Mouse (Mus musculus) monocyte, adult 2 months (primary cell): ENCODE measurements around the gene Ggt7.
"Not testable (repeated sequence)": the region's sequence is repeated elsewhere in the genome, so short reads cannot be mapped to it uniquely, and the experiment has no call there.

Experiments used
- DNase-seq, 2 experiments: peaks; one replicate each; pipeline ENCODE4 v3.0.0; 2022; ENCODE audit warnings: low spot score in 2 of 2, low read depth in 1 of 2

Gene Ggt7

DNA sequence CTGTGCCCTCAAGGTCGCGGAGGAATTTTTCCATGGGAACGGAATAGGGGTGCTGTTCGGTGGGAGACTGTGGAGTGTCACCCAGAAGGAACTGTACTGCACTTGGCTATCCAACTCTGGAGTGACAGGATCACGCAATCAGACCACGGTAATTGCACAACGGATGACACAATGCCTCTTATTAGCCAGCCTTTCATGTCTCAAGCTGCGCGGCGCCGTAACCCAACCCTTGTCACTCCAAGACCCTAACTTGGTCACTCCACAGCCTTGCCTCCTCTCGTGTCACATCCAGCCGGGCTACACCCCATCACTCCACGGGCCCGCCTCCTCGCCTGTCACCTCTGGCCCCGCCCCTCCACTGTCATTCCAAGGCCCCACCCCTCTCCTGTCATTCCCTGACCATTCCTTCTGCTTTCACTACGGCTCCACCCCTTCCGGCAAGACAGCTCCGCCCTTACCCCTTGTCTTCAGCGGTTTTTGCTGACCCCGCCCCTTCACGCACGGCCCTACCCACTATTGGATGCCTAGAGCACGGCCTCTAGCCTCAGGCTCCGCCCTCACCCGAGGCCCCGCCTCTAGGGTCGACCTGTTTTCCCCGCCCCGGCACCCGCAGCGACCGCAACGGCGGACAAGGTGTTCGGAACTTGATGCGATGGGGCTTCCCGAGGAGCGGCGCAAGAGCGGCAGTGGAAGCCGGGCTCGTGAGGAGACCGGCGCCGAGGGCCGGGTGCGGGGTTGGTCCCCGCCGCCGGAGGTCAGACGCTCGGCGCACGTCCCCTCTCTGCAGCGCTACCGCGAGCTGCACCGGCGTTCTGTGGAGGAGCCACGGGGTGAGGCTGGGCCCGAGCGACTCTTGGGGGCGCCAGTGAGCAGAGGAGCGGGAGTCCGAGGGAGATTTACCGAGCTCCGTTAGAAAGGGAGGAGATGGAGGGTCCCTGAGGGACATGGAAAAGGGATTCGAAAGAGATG, at the start of gene Ggt7, which contains the start of gene Acss2:
Gene Ggt7, minus strand, starts transcription at position 783 of the 969 bp plus-strand sequence.
Gene Acss2, plus strand, starts transcription at position 494 of the 969 bp plus-strand sequence.
- DNase-seq: peak; percentile 96 to 98

- no peak for DNase-seq
Measured at GRCm38 (mm10) chr2:155567751-155568150, 49.7 kb upstream of the Ggt7 start.

- DNase-seq: no peak
Measured at GRCm38 (mm10) chr2:155562934-155563333, 44.9 kb upstream of the Ggt7 start.

- no peak for DNase-seq
Measured at GRCm38 (mm10) chr2:155562209-155562608, 44.2 kb upstream of the Ggt7 start.

- no peak for DNase-seq
Measured at GRCm38 (mm10) chr2:155554426-155554985, 36.5 kb upstream of the Ggt7 start.

DNA sequence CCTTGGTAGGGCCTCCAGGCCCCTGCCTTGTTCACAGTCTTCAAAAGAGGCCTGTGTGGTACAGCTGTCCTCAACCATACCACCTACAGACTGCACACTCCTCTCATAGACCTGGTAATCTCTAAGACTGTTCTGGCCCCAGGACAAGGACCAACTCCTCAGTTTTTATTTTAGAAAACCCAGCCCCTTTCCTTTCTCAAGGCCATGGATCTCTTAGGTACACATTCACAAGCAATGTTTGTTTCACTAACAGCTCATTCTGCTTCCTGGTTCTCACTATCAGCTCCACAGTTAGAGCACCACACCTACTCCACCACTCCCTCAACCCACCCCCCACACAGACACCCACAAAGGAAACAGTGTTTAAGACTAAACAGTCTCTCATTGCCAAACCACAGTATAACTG, 34.9 kb upstream of the Ggt7 start:
- DNase-seq: no peak

GRCm38 (mm10) chr2:155552336-155552735, 34.3 kb upstream of the Ggt7 start:
- DNase-seq: no peak

DNA sequence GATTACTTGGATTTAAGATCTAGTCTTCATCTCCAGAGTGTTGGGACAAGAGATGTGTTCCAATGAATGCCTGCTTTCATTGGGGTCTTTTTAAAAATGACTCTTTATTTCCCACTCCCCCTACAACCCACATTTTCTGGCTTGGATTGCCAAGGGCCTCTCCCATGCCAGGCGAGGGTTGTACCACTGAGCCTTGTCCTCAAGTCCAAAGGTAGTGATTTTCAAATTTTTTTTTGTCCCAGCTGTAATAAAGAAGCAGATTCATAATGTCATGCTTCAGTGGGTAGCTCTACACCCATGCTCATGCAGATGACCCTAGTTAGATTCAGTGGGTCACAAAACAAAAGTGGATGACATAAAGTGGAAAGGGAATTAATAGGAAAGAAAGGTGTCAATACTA, 28.9 kb upstream of the Ggt7 start:
- DNase-seq: no peak

DNA sequence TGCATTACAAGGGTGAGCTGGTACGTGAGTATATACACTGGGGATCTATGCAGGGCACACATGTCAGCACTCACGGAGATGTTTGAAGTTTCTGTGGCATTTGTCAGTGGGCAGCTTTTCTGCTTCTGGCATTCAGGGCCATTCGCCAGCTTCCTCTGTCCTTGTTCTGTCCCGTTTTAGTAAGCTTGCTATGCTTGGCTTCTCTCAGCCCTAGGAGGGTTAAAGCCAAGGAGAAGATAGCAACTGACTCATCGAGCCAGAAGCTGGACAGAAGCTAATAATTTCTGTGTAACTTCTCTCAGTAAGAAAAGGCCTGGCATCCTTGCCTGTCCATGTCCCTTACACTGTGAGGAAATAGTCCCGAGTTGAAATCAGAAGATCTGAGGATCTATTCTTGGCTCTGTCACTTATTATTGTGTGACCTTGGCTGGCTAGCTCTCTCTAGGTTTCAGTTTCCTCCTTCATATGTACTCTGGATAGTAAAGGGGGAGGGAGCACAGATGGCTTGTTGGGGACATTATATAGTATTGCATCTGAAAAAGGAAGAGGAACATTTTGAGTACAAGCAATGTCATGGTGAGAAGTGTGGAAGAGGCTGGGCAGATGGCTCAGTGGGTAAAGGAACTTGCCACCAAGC, 22.9 kb upstream of the Ggt7 start:
- DNase-seq: no peak

DNA sequence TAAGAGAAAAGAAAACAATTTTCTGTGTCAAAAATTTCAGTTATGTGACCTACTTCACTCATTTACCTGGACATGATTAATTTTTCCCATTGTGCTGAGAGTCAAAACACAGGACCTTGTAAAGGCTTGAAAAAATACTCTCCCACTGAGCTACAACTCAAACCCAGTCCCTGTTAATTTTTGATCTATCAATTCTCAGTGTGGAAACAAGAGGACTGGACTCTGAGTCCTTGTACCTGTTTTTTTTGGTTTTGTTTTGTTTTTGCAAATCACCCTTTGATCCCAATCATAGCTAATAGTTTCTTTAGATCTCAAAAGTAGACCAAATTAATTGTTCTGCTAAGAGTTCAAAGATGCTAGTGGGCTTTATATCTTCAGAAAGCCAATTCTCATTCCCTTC, 21.7 kb upstream of the Ggt7 start:
- DNase-seq: no peak

DNA sequence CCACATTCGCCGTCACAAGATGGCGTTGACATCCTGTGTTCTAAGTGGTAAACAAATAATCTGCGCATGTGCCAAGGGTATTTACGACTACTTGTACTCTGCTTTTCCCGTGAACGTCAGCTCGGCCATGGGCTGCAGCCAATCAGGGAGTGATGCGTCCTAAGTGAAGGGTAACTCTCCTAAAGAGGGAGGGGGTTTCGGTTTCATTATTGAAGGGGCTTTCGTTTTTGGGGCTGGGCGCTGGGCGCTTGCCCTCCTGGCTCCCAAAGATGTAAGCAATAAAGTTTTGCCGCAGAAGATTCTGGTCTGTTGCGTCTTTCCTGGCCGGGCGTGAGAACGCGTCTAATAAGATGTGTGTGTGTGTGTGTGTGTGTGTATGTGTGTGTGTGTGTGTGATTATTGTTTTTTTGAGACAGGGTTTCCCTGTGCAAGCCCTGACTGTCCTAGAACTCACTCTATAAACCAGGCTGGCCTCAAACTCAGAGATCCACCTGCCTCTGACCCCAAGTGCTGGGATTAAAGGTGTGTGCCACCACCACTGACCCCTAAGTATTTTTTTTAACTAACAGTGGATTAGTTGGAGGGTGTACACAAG, 20.5 kb upstream of the Ggt7 start:
- not testable (repeated sequence) for DNase-seq

DNA sequence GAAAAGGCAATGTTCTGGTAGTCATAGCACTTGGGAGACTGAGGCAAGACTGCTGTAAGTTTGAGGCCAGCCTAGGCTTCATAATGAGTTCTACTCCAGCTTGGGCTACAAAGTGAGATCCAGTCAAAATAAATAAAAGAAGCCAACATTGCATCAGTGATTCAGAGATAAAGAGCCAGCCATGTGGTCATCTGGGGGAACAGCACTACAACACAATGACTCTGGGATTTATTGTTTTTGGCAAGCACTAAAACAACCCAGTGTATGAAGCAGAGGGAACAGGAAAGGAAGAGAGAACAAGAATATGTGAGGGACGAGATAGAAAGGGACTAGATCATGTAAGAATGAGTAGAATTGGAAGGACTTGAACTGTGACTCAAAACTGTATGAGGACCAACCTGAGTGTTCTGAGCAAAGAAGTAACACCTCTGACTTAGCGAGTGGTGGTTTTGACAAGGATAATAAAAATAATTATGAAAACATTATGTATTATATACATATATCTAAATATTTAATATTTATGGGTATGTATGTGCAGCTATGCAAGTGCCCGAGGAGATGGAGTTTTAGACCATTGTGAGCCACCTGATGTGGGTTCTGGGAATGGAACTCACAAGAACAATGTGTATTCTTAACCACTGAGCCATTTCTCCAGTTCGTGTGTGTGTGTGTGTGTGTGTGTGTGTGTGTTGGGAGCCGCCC, 19.9 kb upstream of the Ggt7 start:
- no peak for DNase-seq

GRCm38 (mm10) chr2:155536292-155536691, 18.3 kb upstream of the Ggt7 start:
- DNase-seq: no peak

DNA sequence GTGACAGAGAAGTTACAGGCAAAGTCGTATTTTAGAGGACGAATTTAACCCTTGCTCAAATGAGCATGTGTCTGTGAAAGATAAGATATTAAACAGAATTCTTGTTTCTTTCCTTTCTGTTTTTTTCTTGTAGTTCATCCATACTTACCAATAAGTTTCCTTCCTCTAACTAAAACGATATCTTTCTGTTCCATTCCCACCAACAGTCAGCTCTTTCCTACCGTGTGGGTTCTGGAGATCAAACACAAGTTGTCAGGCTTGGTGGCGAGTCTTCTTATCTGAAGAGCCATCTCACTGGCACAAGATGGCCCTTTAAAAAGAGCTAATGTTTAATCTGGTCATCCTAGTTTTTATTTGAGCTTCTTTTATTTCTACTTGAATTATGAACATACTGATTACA, 9.3 kb upstream of the Ggt7 start:
- no peak for DNase-seq

GRCm38 (mm10) chr2:155524378-155524777, 6.3 kb upstream of the Ggt7 start:
- DNase-seq: no peak

DNA sequence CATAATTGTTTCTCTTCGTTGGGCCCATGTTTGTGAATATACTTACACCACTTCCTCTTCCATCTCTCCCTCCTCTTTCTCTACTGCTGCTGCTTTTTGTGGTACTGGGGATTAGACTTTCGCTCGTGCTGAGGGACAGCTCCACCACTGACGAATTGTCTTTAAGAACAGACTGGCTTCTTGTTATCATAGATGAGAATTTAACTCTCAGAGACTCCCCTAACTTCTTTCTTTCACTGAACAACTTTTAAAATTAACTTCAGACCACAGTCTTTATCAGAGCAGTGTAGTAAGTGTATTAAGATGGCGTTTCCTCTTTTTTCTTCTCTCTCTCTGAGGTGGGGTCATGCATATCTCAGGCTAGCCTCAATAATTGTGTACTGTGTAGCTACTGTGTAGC, 5.7 kb upstream of the Ggt7 start:
- no peak for DNase-seq

GRCm38 (mm10) chr2:155518531-155519270, 664 bp upstream of the Ggt7 start:
- no peak for DNase-seq

DNA sequence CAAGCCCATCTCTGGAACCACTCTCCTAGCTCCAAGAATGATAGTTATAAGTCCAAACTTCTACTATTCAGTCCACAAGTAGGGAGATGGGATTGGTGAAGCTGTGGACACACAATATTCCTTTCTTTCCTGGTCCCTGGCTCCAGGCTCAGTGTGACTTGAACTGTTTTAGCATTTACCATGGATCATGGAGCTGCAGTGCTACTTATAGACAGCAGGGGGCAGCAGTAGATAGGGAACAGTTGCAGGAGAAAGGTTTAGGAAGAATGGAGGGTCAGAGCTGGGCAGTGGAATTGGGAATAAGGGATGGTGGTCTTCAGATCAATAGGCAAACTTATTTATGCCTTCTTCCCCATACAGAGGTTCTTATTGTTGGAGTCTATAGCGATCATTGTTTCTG, 2.1 kb downstream of the Ggt7 start:
- no peak for DNase-seq

DNA sequence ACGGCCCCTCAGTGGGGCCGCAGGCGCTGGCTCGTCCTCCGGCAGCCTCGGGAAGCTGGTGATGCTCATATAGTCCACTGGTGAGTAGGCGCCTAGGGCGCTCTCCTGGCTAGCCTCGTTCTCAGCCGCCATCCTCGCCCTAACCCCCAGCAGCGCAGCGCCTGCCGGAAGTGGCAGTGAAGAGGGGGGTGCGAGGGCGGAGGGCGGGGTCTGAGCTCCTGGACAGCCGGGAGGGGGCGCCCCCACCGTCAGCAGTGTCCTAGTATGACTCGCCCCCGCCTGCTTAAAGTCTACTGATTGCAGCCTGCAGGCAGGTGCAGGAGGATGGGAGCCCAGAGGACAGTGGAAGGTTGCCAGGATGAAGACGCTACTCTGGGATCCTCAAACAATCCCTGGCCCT, 3.4 kb downstream of the Ggt7 start:
- peak in 1 of 2 experiments; percentile 21 for DNase-seq

DNA sequence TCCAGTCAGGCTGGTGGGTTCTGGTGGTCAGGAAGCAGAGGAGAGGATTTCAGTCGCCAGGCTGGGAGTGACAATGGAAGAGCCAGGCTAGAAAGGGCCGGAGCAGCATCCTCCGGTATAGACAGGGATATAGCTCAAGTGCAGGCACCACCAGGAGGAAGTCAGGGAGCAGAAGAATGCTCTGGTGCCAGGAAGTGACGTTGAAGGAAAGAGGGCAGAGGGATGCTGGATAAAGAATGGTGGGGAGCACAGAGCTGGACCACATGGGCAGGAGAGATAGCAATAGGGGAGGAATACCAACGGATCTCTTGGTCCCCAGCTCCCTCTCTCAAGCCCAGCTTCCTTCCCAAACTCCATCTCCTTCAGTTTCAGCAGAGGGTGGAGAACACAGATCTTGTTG, 4.5 kb downstream of the Ggt7 start:
- DNase-seq: no peak
